Mouse (Mus musculus) forebrain, embryonic 15.5 days (tissue): ENCODE results near the gene Ccdc153. TPM values are rescaled to one million over a fixed set of nuclear protein-coding genes. Genes with fewer than 3 reads are reported as not detected.

ENCODE experiments used
- ATAC-seq: fragments of 200-750 bp; cut with Nextera tagmentation; replicated peaks from 2 replicates; pipeline ENCODE4 v1.8.0; 2017; ENCODE audit warnings: mild to moderate bottlenecking, moderate TSS enrichment, moderate library complexity
- H3K27ac ChIP-seq: fragments of 300-500 bp; sonication (generic); replicated peaks from 2 replicates; pipeline ENCODE4 v1.5.1; 2015; ENCODE audit warnings: mild to moderate bottlenecking, inconsistent platforms
- H3K27me3 ChIP-seq: fragments of 300-500 bp; sonication (generic); 2 replicates; pipeline ENCODE4 v1.6.1; 2015; ENCODE audit warnings: inconsistent platforms
- H3K36me3 ChIP-seq: fragments of 300-500 bp; sonication (generic); 2 replicates; pipeline ENCODE4 v1.6.1; 2015; ENCODE audit warnings: mild to moderate bottlenecking, inconsistent platforms
- H3K4me1 ChIP-seq: fragments of 300-500 bp; sonication (generic); 2 replicates; pipeline ENCODE4 v1.6.1; 2015; ENCODE audit warnings: inconsistent platforms
- H3K4me2 ChIP-seq: fragments of 300-500 bp; sonication (generic); replicated peaks from 2 replicates; pipeline ENCODE4 v1.6.1; 2015; ENCODE audit warnings: mild to moderate bottlenecking, inconsistent platforms
- H3K4me3 ChIP-seq: fragments of 300-500 bp; sonication (generic); 2 replicates; pipeline ENCODE4 v1.5.1; 2015; ENCODE audit warnings: mild to moderate bottlenecking, inconsistent platforms
- H3K9ac ChIP-seq: fragments of 300-500 bp; sonication (generic); replicated peaks from 2 replicates; pipeline ENCODE4 v1.6.1; 2015; ENCODE audit warnings: mild to moderate bottlenecking, inconsistent platforms
- H3K9me3 ChIP-seq: fragments of 300-500 bp; sonication (generic); 2 replicates; pipeline ENCODE4 v1.6.1; 2016; ENCODE audit warnings: inconsistent platforms
- WGBS: fragments of 180-500 bp; shearing (Covaris S2); methylation state at CpG from one replicate; pipeline ENCODE4 v1.1.7; 2015; ENCODE audit warnings: mixed read lengths; 5-methylcytosine and 5-hydroxymethylcytosine counted together
- polyA plus RNA-seq: library from polyadenylated mRNA; unstranded; fragments of >200 nt; fragmentation: Nextera tagmentation; extraction: Ambion mirVana; gene quantifications from 2 replicates; pipeline ENCODE4 v1.2.1, GENCODE M21; 2015

Ccdc153 gene
- polyA plus RNA-seq, 1 experiment from 2014 or later, result 0.32 TPM

GRCm38 (mm10) chr9:44243621-44244020 lies 3.1 kb downstream of the Ccdc153 start:
- no peaks in the 10 kb centered on the region for H3K9me3 ChIP-seq
- ATAC-seq, result no peak
- H3K4me1 ChIP-seq, result no peaks in the 10 kb centered on the region
- no peak overlapping the region for H3K9ac ChIP-seq
- H3K36me3 ChIP-seq, result no peaks in the 10 kb centered on the region
- H3K4me2 ChIP-seq, result no peak overlapping the region
- whole genome bisulfite sequencing, result 61% methylated on average over 2 of the region's 2 CpGs
- H3K27me3 ChIP-seq, result no peaks in the 10 kb centered on the region
- H3K27ac ChIP-seq, result no peak overlapping the region
- no peak overlapping the region for H3K4me3 ChIP-seq

- Histone ChIP-seq H3K9me3 (no peaks in the 10 kb centered on the region), H3K27me3 (no peaks in the 10 kb centered on the region), H3K4me3 (no peak overlapping the region), H3K9ac (no peak overlapping the region), H3K36me3 (no peaks in the 10 kb centered on the region), H3K27ac (no peak overlapping the region), H3K4me2 (no peak overlapping the region), H3K4me1 (peaks cover 13% of the 10 kb centered on the region; the same call in 1 of the 2 replicates)
- ATAC-seq, result no peak
- WGBS, result 83% methylated on average over 6 of the region's 6 CpGs
Observed at GRCm38 (mm10) chr9:44247907-44248306, 7.4 kb downstream of the Ccdc153 start.

GRCm38 (mm10) chr9:44249181-44250146 lies 9.0 kb downstream of the Ccdc153 start:
- H3K4me2 ChIP-seq, result no peak overlapping the region
- ATAC-seq, result peak; percentile 64; the same call in 1 of the 2 replicates
- no peak overlapping the region for H3K9ac ChIP-seq
- peaks cover 27% of the 10 kb centered on the region for H3K4me1 ChIP-seq
- no peaks in the 10 kb centered on the region for H3K36me3 ChIP-seq
- no peak overlapping the region for H3K4me3 ChIP-seq
- no peaks in the 10 kb centered on the region for H3K27me3 ChIP-seq
- 46% methylated on average over 26 of the region's 26 CpGs for WGBS
- H3K27ac ChIP-seq, result no peak overlapping the region
- no peaks in the 10 kb centered on the region for H3K9me3 ChIP-seq

- ATAC-seq, result no peak
- 32% methylated on average over 4 of the region's 4 CpGs for WGBS
Observed at GRCm38 (mm10) chr9:44250445-44250844, 10.0 kb downstream of the Ccdc153 start.

GRCm38 (mm10) chr9:44251314-44251713 lies 10.8 kb downstream of the Ccdc153 start, which contains the start of gene Pdzd3:
Pdzd3 (minus strand) TSS chr9:44251471.
- H3K4me3 ChIP-seq, result no peak within 1 kb of the TSS
- no peak within 1 kb of the TSS for H3K4me2 ChIP-seq
- H3K9ac ChIP-seq, result no peak within 1 kb of the TSS
- no peak for ATAC-seq
- H3K36me3 ChIP-seq, result no peaks in the 10 kb centered on the region
- H3K9me3 ChIP-seq, result no peaks in the 10 kb centered on the region
- 89% methylated on average over 10 of the region's 10 CpGs for WGBS
- 0 out of 2 replicates have a peak within 1 kb of the TSS, but pooled peaks have one; percentile 31 for H3K27ac ChIP-seq
- H3K4me1 ChIP-seq, result peaks cover 37% of the 10 kb centered on the region
- H3K27me3 ChIP-seq, result no peaks in the 10 kb centered on the region

More at GRCm38 (mm10) chr9:44250445-44250844, 10.0 kb downstream of the Ccdc153 start:
- no peak overlapping the region for H3K9ac ChIP-seq
- no peak overlapping the region for H3K4me3 ChIP-seq
- H3K4me2 ChIP-seq, result no peak overlapping the region
- no peaks in the 10 kb centered on the region for H3K27me3 ChIP-seq
- H3K27ac ChIP-seq, result 0 out of 2 replicates have a peak overlapping the region, but pooled peaks have one; percentile 31
- H3K4me1 ChIP-seq, result peaks cover 36% of the 10 kb centered on the region
- H3K9me3 ChIP-seq, result no peaks in the 10 kb centered on the region
- no peaks in the 10 kb centered on the region for H3K36me3 ChIP-seq

- no peaks in the 10 kb centered on the region for H3K9me3 ChIP-seq
- peak overlapping the region; percentile 77 for H3K27ac ChIP-seq
- H3K36me3 ChIP-seq, result no peaks in the 10 kb centered on the region
- H3K9ac ChIP-seq, result no peak overlapping the region
- H3K4me1 ChIP-seq, result peaks cover 37% of the 10 kb centered on the region
- H3K27me3 ChIP-seq, result no peaks in the 10 kb centered on the region
- WGBS, result 70% methylated on average over 6 of the region's 6 CpGs
- no peak overlapping the region for H3K4me3 ChIP-seq
- no peak for ATAC-seq
- H3K4me2 ChIP-seq, result no peak overlapping the region
Observed at GRCm38 (mm10) chr9:44253441-44253840, 13.0 kb downstream of the Ccdc153 start.

GRCm38 (mm10) chr9:44254508-44255135 lies 14.1 kb downstream of the Ccdc153 start:
- Histone ChIP-seq H3K9ac (no peak overlapping the region), H3K27me3 (no peaks in the 10 kb centered on the region), H3K4me2 (no peak overlapping the region), H3K4me3 (no peak overlapping the region), H3K4me1 (peaks cover 36% of the 10 kb centered on the region), H3K27ac (peak overlapping the region; percentile 77), H3K9me3 (no peaks in the 10 kb centered on the region), H3K36me3 (no peaks in the 10 kb centered on the region)
- peak; percentile 80 for ATAC-seq
- 4% methylated on average over 5 of the region's 5 CpGs for WGBS

- H3K9me3 ChIP-seq, result no peaks in the 10 kb centered on the region
- no peaks in the 10 kb centered on the region for H3K36me3 ChIP-seq
- 26% methylated on average over 6 of the region's 6 CpGs for WGBS
- peak overlapping the region; percentile 77 for H3K27ac ChIP-seq
- H3K4me1 ChIP-seq, result peaks cover 31% of the 10 kb centered on the region
- H3K9ac ChIP-seq, result no peak overlapping the region
- no peak overlapping the region for H3K4me2 ChIP-seq
- no peak overlapping the region for H3K4me3 ChIP-seq
- ATAC-seq, result peak; percentile 49
- no peaks in the 10 kb centered on the region for H3K27me3 ChIP-seq
Observed at GRCm38 (mm10) chr9:44255136-44255521, 14.7 kb downstream of the Ccdc153 start.

GRCm38 (mm10) chr9:44256213-44256612 lies 15.7 kb downstream of the Ccdc153 start:
- H3K27ac ChIP-seq, result peak overlapping the region; percentile 77
- ATAC-seq, result no peak; the same call in 1 of the 2 replicates
- no peaks in the 10 kb centered on the region for H3K27me3 ChIP-seq
- H3K9ac ChIP-seq, result no peak overlapping the region
- H3K36me3 ChIP-seq, result no peaks in the 10 kb centered on the region
- no peak overlapping the region for H3K4me3 ChIP-seq
- no peaks in the 10 kb centered on the region for H3K9me3 ChIP-seq
- H3K4me2 ChIP-seq, result no peak overlapping the region
- WGBS, result 74% methylated on average over 8 of the region's 8 CpGs
- H3K4me1 ChIP-seq, result peaks cover 25% of the 10 kb centered on the region

- Histone ChIP-seq H3K4me2 (no peak overlapping the region), H3K9me3 (no peaks in the 10 kb centered on the region), H3K27ac (no peak overlapping the region), H3K9ac (no peak overlapping the region), H3K27me3 (no peaks in the 10 kb centered on the region), H3K4me1 (peaks cover 15% of the 10 kb centered on the region), H3K4me3 (no peak overlapping the region), H3K36me3 (no peaks in the 10 kb centered on the region)
- 78% methylated on average over 10 of the region's 10 CpGs for WGBS
- ATAC-seq, result no peak
Observed at GRCm38 (mm10) chr9:44259014-44259413, 18.5 kb downstream of the Ccdc153 start.

GRCm38 (mm10) chr9:44261388-44261787 lies 20.9 kb downstream of the Ccdc153 start:
- no peak for ATAC-seq
- H3K9me3 ChIP-seq, result no peaks in the 10 kb centered on the region
- no peak overlapping the region for H3K4me3 ChIP-seq
- no peak overlapping the region for H3K9ac ChIP-seq
- no peaks in the 10 kb centered on the region; the same call in 1 of the 2 replicates for H3K4me1 ChIP-seq
- H3K27ac ChIP-seq, result no peak overlapping the region
- WGBS, result 87% methylated on average over 14 of the region's 14 CpGs
- H3K4me2 ChIP-seq, result no peak overlapping the region
- no peaks in the 10 kb centered on the region for H3K27me3 ChIP-seq
- no peaks in the 10 kb centered on the region for H3K36me3 ChIP-seq
